Mouse (Mus musculus) MN1 (cell line): ENCODE data around the gene Cxxc4.
A peak's percentile ranks its signal among the peaks of the same experiment; 100 is the strongest.
"Not testable (repeated sequence)": the region's sequence is repeated elsewhere in the genome, so short reads cannot be mapped to it uniquely, and the experiment has no call there.

Source experiments
- DNase-seq: peaks from one replicate; pipeline ENCODE4 v3.0.0-alpha.2; 2016; ENCODE audit warnings: low spot score

The Cxxc4 gene

GRCm38 (mm10) chr3:134236414-134237112 is at the start of gene Cxxc4:
TSS of gene Cxxc4 (plus strand) at chr3:134236484.
- no peak for DNase-seq

- DNase-seq = no peak
Measured at GRCm38 (mm10) chr3:134188979-134189946, 47.0 kb upstream of the Cxxc4 start.

GRCm38 (mm10) chr3:134190046-134190445 is 46.2 kb upstream of the Cxxc4 start:
- peak; percentile 31 for DNase-seq

GRCm38 (mm10) chr3:134199892-134200291 is 36.4 kb upstream of the Cxxc4 start:
- DNase-seq = peak; percentile 31

- no peak for DNase-seq
Measured at GRCm38 (mm10) chr3:134206624-134207023, 29.7 kb upstream of the Cxxc4 start.

- DNase-seq = no peak
Measured at GRCm38 (mm10) chr3:134210950-134211349, 25.3 kb upstream of the Cxxc4 start.

GRCm38 (mm10) chr3:134219881-134220280 is 16.4 kb upstream of the Cxxc4 start:
- DNase-seq = not testable (repeated sequence)

GRCm38 (mm10) chr3:134221002-134221401 is 15.3 kb upstream of the Cxxc4 start:
- DNase-seq = no peak

GRCm38 (mm10) chr3:134222593-134222992 is 13.7 kb upstream of the Cxxc4 start:
- no peak for DNase-seq

- DNase-seq = no peak
Measured at GRCm38 (mm10) chr3:134223956-134224355, 12.3 kb upstream of the Cxxc4 start.

- no peak for DNase-seq
Measured at GRCm38 (mm10) chr3:134225928-134226327, 10.4 kb upstream of the Cxxc4 start.

- DNase-seq = no peak
Measured at GRCm38 (mm10) chr3:134232753-134233152, 3.5 kb upstream of the Cxxc4 start.

- peak; percentile 93 for DNase-seq
Measured at GRCm38 (mm10) chr3:134235491-134236413, 532 bp upstream of the Cxxc4 start.

- no peak for DNase-seq
Measured at GRCm38 (mm10) chr3:134237113-134237805, 975 bp downstream of the Cxxc4 start.

- DNase-seq = no peak
Measured at GRCm38 (mm10) chr3:134238621-134239310, 2.5 kb downstream of the Cxxc4 start.

- DNase-seq = no peak
Measured at GRCm38 (mm10) chr3:134239321-134239970, 3.2 kb downstream of the Cxxc4 start.

GRCm38 (mm10) chr3:134239971-134240717 is 3.9 kb downstream of the Cxxc4 start:
- peak; percentile 68 for DNase-seq

- no peak for DNase-seq
Measured at GRCm38 (mm10) chr3:134240718-134241025, 4.4 kb downstream of the Cxxc4 start.

GRCm38 (mm10) chr3:134243168-134243849 is 7.0 kb downstream of the Cxxc4 start:
- DNase-seq = no peak
